Mouse (Mus musculus): Measurements from ENCODE around the gene Gm10644. TPM values are rescaled to one million over a fixed set of nuclear protein-coding genes. Genes with fewer than 3 reads are reported as not detected.
A peak's percentile ranks its signal among the peaks of the same experiment; 100 is the strongest.

Gm10644 gene
- total and polyA plus RNA-seq, 3 experiments, result 1.3 to 1.9 (median 1.7) TPM

DNA sequence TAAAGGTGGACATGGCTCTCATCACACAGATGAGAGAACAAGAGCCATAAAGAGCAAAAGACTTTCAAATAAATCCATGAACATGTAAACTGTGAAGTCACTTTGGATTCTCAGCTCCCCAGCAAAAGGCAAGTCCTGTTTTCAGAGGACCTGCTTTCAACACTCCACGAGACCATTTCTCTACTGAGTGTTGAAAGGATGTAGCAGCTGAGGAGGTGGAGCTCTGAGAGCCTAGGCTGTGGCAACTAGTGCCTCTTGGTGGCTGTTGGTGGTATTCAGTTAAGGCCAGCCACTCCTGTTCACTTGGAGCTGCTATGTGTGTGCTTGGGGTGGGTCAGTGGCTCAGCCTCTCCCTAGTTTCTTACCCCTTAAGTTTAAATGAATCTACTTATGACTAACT lies 1.8 kb upstream of the Gm10644 start:
- no peak for DNase-seq
- H3K27ac ChIP-seq, result no peak overlapping the region
- H3K36me3 ChIP-seq (ENCODE audit: control insufficient read depth, insufficient read depth, low read length), result no peaks in the 10 kb centered on the region
- whole genome bisulfite sequencing, result 10% methylated on average over 1 of the region's 1 CpGs
- no peak overlapping the region for H3K4me3 ChIP-seq
- intact Hi-C loops (cut with DNase I), result no loop called here
- no peaks in the 10 kb centered on the region for H3K79me2 ChIP-seq (replicated peaks; ENCODE audit: control insufficient read depth, insufficient read depth, low read length)
- H3K27me3 ChIP-seq (ENCODE audit: control insufficient read depth, insufficient read depth, low read length), result no peaks in the 10 kb centered on the region
- no peak for TF ChIP-seq POLR2A (IDR thresholded peaks at IDR 0.05; ENCODE audit: insufficient read depth, low read depth, low read length)
- peak; percentile 42 for TF ChIP-seq CTCF (IDR thresholded peaks at IDR 0.05)
- no peak for TF ChIP-seq EP300 (IDR thresholded peaks at IDR 0.05; ENCODE audit: insufficient read depth, low read depth, low read length)
- H3K9ac ChIP-seq (ENCODE audit: low read depth, low read length), result no peak overlapping the region
- no peaks in the 10 kb centered on the region for H3K4me1 ChIP-seq (ENCODE audit: control insufficient read depth, insufficient read depth, low read length)

DNA sequence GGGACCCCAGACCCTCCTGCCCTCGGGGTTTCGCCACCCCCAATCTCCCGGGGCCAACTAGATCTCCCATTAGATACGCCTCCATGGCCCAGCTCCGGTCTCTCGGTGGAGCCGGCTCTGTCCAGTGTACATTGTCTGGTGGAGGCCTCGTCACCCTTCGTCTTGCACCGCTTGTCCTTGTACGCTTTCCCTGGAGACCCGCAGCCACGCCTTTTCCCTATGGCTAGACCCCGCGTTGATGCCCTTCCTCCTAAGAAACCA lies 883 bp upstream of the Gm10644 start:
- no peaks in the 10 kb centered on the region for H3K36me3 ChIP-seq (ENCODE audit: control insufficient read depth, insufficient read depth, low read length)
- H3K27ac ChIP-seq, result no peak overlapping the region
- no peaks in the 10 kb centered on the region for H3K27me3 ChIP-seq (ENCODE audit: control insufficient read depth, insufficient read depth, low read length)
- peak overlapping the region; percentile 53 for H3K4me3 ChIP-seq
- H3K9ac ChIP-seq (ENCODE audit: low read depth, low read length), result no peak overlapping the region
- WGBS, result 2% methylated on average over 15 of the region's 15 CpGs
- no peaks in the 10 kb centered on the region for H3K79me2 ChIP-seq (replicated peaks; ENCODE audit: control insufficient read depth, insufficient read depth, low read length)
- no peaks in the 10 kb centered on the region for H3K4me1 ChIP-seq (ENCODE audit: control insufficient read depth, insufficient read depth, low read length)
- TF ChIP-seq POLR2A (IDR thresholded peaks at IDR 0.05; ENCODE audit: insufficient read depth, low read depth, low read length) (no peak), CTCF (IDR thresholded peaks at IDR 0.05) (no peak), EP300 (IDR thresholded peaks at IDR 0.05; ENCODE audit: insufficient read depth, low read depth, low read length) (no peak)
- no peak for DNase-seq
- intact Hi-C loops (cut with DNase I), result loop anchor here (2.0 kb wide), 1 partner anchor 43 kb away; no protein-coding TSS in a partner anchor

DNA sequence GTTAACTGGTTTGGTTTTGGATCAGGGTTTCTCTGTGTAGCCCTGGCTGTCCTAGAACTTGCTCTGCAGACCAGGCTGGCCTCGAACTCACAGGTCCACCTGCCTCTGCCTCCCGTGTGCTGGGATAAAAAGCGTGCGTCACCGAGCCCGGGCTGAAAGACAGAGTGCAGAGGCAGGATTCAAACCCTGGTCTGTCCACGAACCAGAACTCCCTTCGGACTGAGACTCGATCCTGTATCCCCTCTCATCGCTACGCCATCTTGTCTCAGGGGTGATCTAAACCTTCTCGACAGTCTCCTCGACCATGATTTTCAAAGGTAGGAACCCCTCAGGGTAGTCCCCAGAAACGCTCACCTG lies 278 bp downstream of the Gm10644 start:
- Histone ChIP-seq H3K4me3 (peak overlapping the region; percentile 53), H3K27me3 (ENCODE audit: control insufficient read depth, insufficient read depth, low read length) (no peaks in the 10 kb centered on the region), H3K4me1 (ENCODE audit: control insufficient read depth, insufficient read depth, low read length) (no peaks in the 10 kb centered on the region), H3K79me2 (replicated peaks; ENCODE audit: control insufficient read depth, insufficient read depth, low read length) (no peaks in the 10 kb centered on the region), H3K9ac (ENCODE audit: low read depth, low read length) (peak overlapping the region; percentile 15; the same call in 1 of the 2 replicates), H3K36me3 (ENCODE audit: control insufficient read depth, insufficient read depth, low read length) (no peaks in the 10 kb centered on the region), H3K27ac (peak overlapping the region; percentile 64)
- TF ChIP-seq CTCF (IDR thresholded peaks at IDR 0.05) (no peak), EP300 (IDR thresholded peaks at IDR 0.05; ENCODE audit: insufficient read depth, low read depth, low read length) (no peak), POLR2A (IDR thresholded peaks at IDR 0.05; ENCODE audit: insufficient read depth, low read depth, low read length) (no peak)
- no peak for DNase-seq
- 1% methylated on average over 14 of the region's 14 CpGs for WGBS
- intact Hi-C loops (cut with DNase I), result loop anchor here (2.0 to 5.0 kb wide), 2 partner anchors 44 to 287 kb away; partner anchors contain the start of gene Ptger1

- no peak overlapping the region for H3K27ac ChIP-seq
- no peaks in the 10 kb centered on the region for H3K27me3 ChIP-seq (ENCODE audit: control insufficient read depth, insufficient read depth, low read length)
- no peak overlapping the region for H3K9ac ChIP-seq (ENCODE audit: low read depth, low read length)
- no peaks in the 10 kb centered on the region for H3K4me1 ChIP-seq (ENCODE audit: control insufficient read depth, insufficient read depth, low read length)
- DNase-seq, result no peak
- intact Hi-C loops (cut with DNase I), result no loop called here
- WGBS, result 59% methylated on average over 3 of the region's 3 CpGs
- H3K4me3 ChIP-seq, result no peak overlapping the region
- H3K79me2 ChIP-seq (replicated peaks; ENCODE audit: control insufficient read depth, insufficient read depth, low read length), result no peaks in the 10 kb centered on the region
- TF ChIP-seq EP300 (IDR thresholded peaks at IDR 0.05; ENCODE audit: insufficient read depth, low read depth, low read length) (no peak), POLR2A (IDR thresholded peaks at IDR 0.05; ENCODE audit: insufficient read depth, low read depth, low read length) (no peak), CTCF (IDR thresholded peaks at IDR 0.05) (no peak)
- no peaks in the 10 kb centered on the region for H3K36me3 ChIP-seq (ENCODE audit: control insufficient read depth, insufficient read depth, low read length)
Measured at GRCm38 (mm10) chr8:83945540-83945939, 9.5 kb downstream of the Gm10644 start.

- Histone ChIP-seq H3K27ac (no peak overlapping the region), H3K4me1 (ENCODE audit: control insufficient read depth, insufficient read depth, low read length) (no peaks in the 10 kb centered on the region), H3K79me2 (replicated peaks; ENCODE audit: control insufficient read depth, insufficient read depth, low read length) (no peaks in the 10 kb centered on the region), H3K36me3 (ENCODE audit: control insufficient read depth, insufficient read depth, low read length) (no peaks in the 10 kb centered on the region), H3K9ac (ENCODE audit: low read depth, low read length) (no peak overlapping the region), H3K27me3 (ENCODE audit: control insufficient read depth, insufficient read depth, low read length) (no peaks in the 10 kb centered on the region), H3K4me3 (no peak overlapping the region)
- TF ChIP-seq EP300 (IDR thresholded peaks at IDR 0.05; ENCODE audit: insufficient read depth, low read depth, low read length), result no peak
- no peak for TF ChIP-seq POLR2A (IDR thresholded peaks at IDR 0.05; ENCODE audit: insufficient read depth, low read depth, low read length)
- no peak for TF ChIP-seq CTCF (IDR thresholded peaks at IDR 0.05)
- WGBS, result 80% methylated on average over 1 of the region's 1 CpGs
- intact Hi-C loops (cut with DNase I), result no loop called here
- DNase-seq, result no peak
Measured at GRCm38 (mm10) chr8:83942446-83942845, 12.6 kb downstream of the Gm10644 start.

- no peaks in the 10 kb centered on the region for H3K4me1 ChIP-seq (ENCODE audit: control insufficient read depth, insufficient read depth, low read length)
- no peak for DNase-seq
- no peak overlapping the region for H3K4me3 ChIP-seq
- no peak overlapping the region for H3K27ac ChIP-seq
- TF ChIP-seq EP300 (IDR thresholded peaks at IDR 0.05; ENCODE audit: insufficient read depth, low read depth, low read length) (no peak), POLR2A (IDR thresholded peaks at IDR 0.05; ENCODE audit: insufficient read depth, low read depth, low read length) (no peak), CTCF (IDR thresholded peaks at IDR 0.05) (no peak)
- H3K79me2 ChIP-seq (replicated peaks; ENCODE audit: control insufficient read depth, insufficient read depth, low read length), result no peaks in the 10 kb centered on the region
- no peak overlapping the region for H3K9ac ChIP-seq (ENCODE audit: low read depth, low read length)
- intact Hi-C loops (cut with DNase I), result no loop called here
- WGBS, result 84% methylated on average over 6 of the region's 6 CpGs
- H3K36me3 ChIP-seq (ENCODE audit: control insufficient read depth, insufficient read depth, low read length), result no peaks in the 10 kb centered on the region
- H3K27me3 ChIP-seq (ENCODE audit: control insufficient read depth, insufficient read depth, low read length), result no peaks in the 10 kb centered on the region
Measured at GRCm38 (mm10) chr8:83941066-83941677, 13.8 kb downstream of the Gm10644 start.

Data from heart, adult 2 months (tissue).